Mouse (Mus musculus) heart, embryonic 11.5 days (tissue): ENCODE measurements around the gene Ccdc51. TPM values are rescaled to one million over a fixed set of nuclear protein-coding genes. Genes with fewer than 3 reads are reported as not detected.

Experiments
- ATAC-seq: fragments of 200-750 bp; cut with Nextera tagmentation; replicated peaks from 2 replicates; pipeline ENCODE4 v1.8.0; 2017; ENCODE audit warnings: moderate library complexity; ENCODE audit not compliant: insufficient number of reproducible peaks, low FRiP score, low TSS enrichment
- H3K27ac ChIP-seq: fragments of 300-500 bp; sonication (generic); 2 replicates; pipeline ENCODE4 v1.5.1; 2014; ENCODE audit warnings: mild to moderate bottlenecking, low read depth, low read length
- H3K27me3 ChIP-seq: fragments of 300-500 bp; sonication (generic); 2 replicates; pipeline ENCODE4 v1.6.1; 2014; ENCODE audit warnings: mild to moderate bottlenecking, low read length, mixed read lengths; ENCODE audit not compliant: control insufficient read depth, insufficient read depth
- H3K36me3 ChIP-seq: fragments of 300-500 bp; sonication (generic); 2 replicates; pipeline ENCODE4 v1.6.1; 2014; ENCODE audit warnings: mild to moderate bottlenecking, low read length, moderate library complexity, mixed read lengths; ENCODE audit not compliant: control insufficient read depth, insufficient read depth
- H3K4me1 ChIP-seq: fragments of 300-500 bp; sonication (generic); 2 replicates; pipeline ENCODE4 v1.6.1; 2014; ENCODE audit warnings: low read length; ENCODE audit not compliant: control insufficient read depth, insufficient read depth
- H3K4me2 ChIP-seq: fragments of 300-500 bp; sonication (generic); 2 replicates; pipeline ENCODE4 v1.6.1; 2014; ENCODE audit warnings: mild to moderate bottlenecking, moderate library complexity
- H3K4me3 ChIP-seq: fragments of 300-500 bp; sonication (generic); 2 replicates; pipeline ENCODE4 v1.5.1; 2014; ENCODE audit warnings: low read depth, low read length
- H3K9ac ChIP-seq: fragments of 300-500 bp; sonication (generic); 2 replicates; pipeline ENCODE4 v1.6.1; 2014; ENCODE audit warnings: mild to moderate bottlenecking, low read depth, low read length, moderate library complexity
- H3K9me3 ChIP-seq: fragments of 300-500 bp; sonication (generic); replicated peaks from 2 replicates; pipeline ENCODE4 v1.6.1; 2016; ENCODE audit warnings: low read length; ENCODE audit not compliant: control insufficient read depth
- WGBS: fragments of 180-500 bp; shearing (Covaris S2); extraction: QIAGEN DNeasy Blood & Tissue Kit; methylation state at CpG from one replicate; pipeline ENCODE4 v1.1.7; 2014; ENCODE audit not compliant: insufficient replicate concordance; 5-methylcytosine and 5-hydroxymethylcytosine counted together
- polyA plus RNA-seq: library from polyadenylated mRNA; unstranded; fragments of >200 nt; fragmentation: Nextera tagmentation; extraction: Ambion mirVana; gene quantifications from 2 replicates; pipeline ENCODE4 v1.2.1, GENCODE M21; 2014

Ccdc51 gene
- polyA plus RNA-seq, 1 experiment from 2014 or later, result 15.8 TPM

GRCm38 (mm10) chr9:109054712-109055111 is 27.6 kb upstream of the Ccdc51 start:
- H3K9ac ChIP-seq, result peak overlapping the region; percentile 16
- H3K4me2 ChIP-seq, result peak overlapping the region; percentile 60
- H3K4me3 ChIP-seq, result peak overlapping the region; percentile 32
- WGBS, result 8% methylated on average over 7 of the region's 7 CpGs
- peaks cover 19% of the 10 kb centered on the region for H3K4me1 ChIP-seq
- ATAC-seq, result peak; percentile 68; the same call in 1 of the 2 replicates
- no peaks in the 10 kb centered on the region for H3K9me3 ChIP-seq
- no peaks in the 10 kb centered on the region for H3K27me3 ChIP-seq
- H3K36me3 ChIP-seq, result peaks cover 18% of the 10 kb centered on the region
- peak overlapping the region; percentile 70 for H3K27ac ChIP-seq

- Histone ChIP-seq H3K4me1 (peaks cover 21% of the 10 kb centered on the region), H3K27me3 (no peaks in the 10 kb centered on the region), H3K9ac (peak overlapping the region; percentile 16; the same call in 1 of the 2 replicates), H3K9me3 (no peaks in the 10 kb centered on the region), H3K27ac (peak overlapping the region; percentile 70), H3K4me3 (peak overlapping the region; percentile 32), H3K4me2 (peak overlapping the region; percentile 60), H3K36me3 (peaks cover 18% of the 10 kb centered on the region)
- no peak for ATAC-seq
- WGBS, result 88% methylated on average over 12 of the region's 12 CpGs
These were observed 26.8 kb upstream of the Ccdc51 start for GRCm38 (mm10) chr9:109055271-109056030.

GRCm38 (mm10) chr9:109056081-109056690 is 26.1 kb upstream of the Ccdc51 start:
- H3K9me3 ChIP-seq, result no peaks in the 10 kb centered on the region
- no peak overlapping the region for H3K9ac ChIP-seq
- H3K4me3 ChIP-seq, result no peak overlapping the region
- H3K27ac ChIP-seq, result no peak overlapping the region
- WGBS, result 92% methylated on average over 17 of the region's 17 CpGs
- H3K36me3 ChIP-seq, result peaks cover 18% of the 10 kb centered on the region
- peaks cover 21% of the 10 kb centered on the region for H3K4me1 ChIP-seq
- H3K4me2 ChIP-seq, result no peak overlapping the region
- ATAC-seq, result no peak
- no peaks in the 10 kb centered on the region for H3K27me3 ChIP-seq

GRCm38 (mm10) chr9:109056916-109057315 is 25.4 kb upstream of the Ccdc51 start:
- 83% methylated on average over 4 of the region's 4 CpGs for WGBS
- Histone ChIP-seq H3K27ac (no peak overlapping the region), H3K4me2 (no peak overlapping the region), H3K4me3 (no peak overlapping the region), H3K27me3 (no peaks in the 10 kb centered on the region), H3K9ac (no peak overlapping the region), H3K4me1 (peaks cover 21% of the 10 kb centered on the region), H3K9me3 (no peaks in the 10 kb centered on the region), H3K36me3 (peaks cover 18% of the 10 kb centered on the region)
- no peak for ATAC-seq

GRCm38 (mm10) chr9:109057543-109057942 is 24.8 kb upstream of the Ccdc51 start:
- Histone ChIP-seq H3K4me1 (peaks cover 21% of the 10 kb centered on the region), H3K36me3 (peaks cover 18% of the 10 kb centered on the region), H3K4me2 (no peak overlapping the region), H3K9ac (no peak overlapping the region), H3K27me3 (no peaks in the 10 kb centered on the region), H3K4me3 (no peak overlapping the region), H3K27ac (no peak overlapping the region), H3K9me3 (no peaks in the 10 kb centered on the region)
- WGBS, result 86% methylated on average over 5 of the region's 5 CpGs
- no peak for ATAC-seq

- H3K9ac ChIP-seq, result peak overlapping the region; percentile 53
These were observed 24.1 kb upstream of the Ccdc51 start for GRCm38 (mm10) chr9:109058006-109058765.

GRCm38 (mm10) chr9:109059136-109059903 is 23.0 kb upstream of the Ccdc51 start, which contains the start of gene Trex1:
Gene Trex1, minus strand, starts transcription at chr9:109059734.
- H3K9ac ChIP-seq, result peak within 1 kb of the TSS; percentile 53
- peak within 1 kb of the TSS; percentile 67 for H3K4me2 ChIP-seq
- no peaks in the 10 kb centered on the region for H3K27me3 ChIP-seq
- peak within 1 kb of the TSS; percentile 38 for H3K4me3 ChIP-seq
- H3K9me3 ChIP-seq, result no peaks in the 10 kb centered on the region
- ATAC-seq, result peak; percentile 86
- WGBS, result 14% methylated on average over 15 of the region's 15 CpGs
- peaks cover 23% of the 10 kb centered on the region for H3K36me3 ChIP-seq
- peak within 1 kb of the TSS; percentile 81 for H3K27ac ChIP-seq
- H3K4me1 ChIP-seq, result peaks cover 20% of the 10 kb centered on the region

More at GRCm38 (mm10) chr9:109058006-109058765, 24.1 kb upstream of the Ccdc51 start:
- WGBS, result 91% methylated on average over 19 of the region's 19 CpGs
- Histone ChIP-seq H3K9me3 (no peaks in the 10 kb centered on the region), H3K4me1 (peaks cover 21% of the 10 kb centered on the region), H3K27me3 (no peaks in the 10 kb centered on the region), H3K4me2 (peak overlapping the region; percentile 67), H3K27ac (peak overlapping the region; percentile 81; the same call in 1 of the 2 replicates), H3K36me3 (peaks cover 18% of the 10 kb centered on the region), H3K4me3 (no peak overlapping the region)
- no peak for ATAC-seq
